Mouse (Mus musculus): Measurements from ENCODE around the gene Abca5. TPM values are rescaled to one million over a fixed set of nuclear protein-coding genes. Genes with fewer than 3 reads are reported as not detected.
"Not testable (repeated sequence)": the region's sequence is repeated elsewhere in the genome, so short reads cannot be mapped to it uniquely, and the experiment has no call there.

Gene Abca5
- polyA plus RNA-seq, 1 experiment from 2014 or later: 2.5 TPM

GRCm38 (mm10) chr11:110367638-110368037, 30.1 kb upstream of the Abca5 start:
- H3K4me3 ChIP-seq (ENCODE audit: low read depth, low read length): no peak overlapping the region
- no peaks in the 10 kb centered on the region for H3K27me3 ChIP-seq (ENCODE audit: control insufficient read depth, insufficient read depth, low read length)
- no peaks in the 10 kb centered on the region for H3K9me3 ChIP-seq (replicated peaks; ENCODE audit: control insufficient read depth, low read length)
- H3K36me3 ChIP-seq (ENCODE audit: control insufficient read depth, insufficient read depth, low read length): no peaks in the 10 kb centered on the region
- H3K4me1 ChIP-seq (ENCODE audit: control insufficient read depth, insufficient read depth, low read length): no peaks in the 10 kb centered on the region
- no peak overlapping the region for H3K9ac ChIP-seq (ENCODE audit: low read depth, low read length)
- 84% methylated on average over 13 of the region's 13 CpGs for WGBS (ENCODE audit: insufficient replicate concordance)
- H3K4me2 ChIP-seq: no peak overlapping the region
- ATAC-seq (replicated peaks; ENCODE audit: insufficient number of reproducible peaks, low FRiP score, low TSS enrichment): no peak
- no peak overlapping the region for H3K27ac ChIP-seq (ENCODE audit: low read depth, low read length)

GRCm38 (mm10) chr11:110366902-110367301, 29.4 kb upstream of the Abca5 start:
- no peak for ATAC-seq (replicated peaks; ENCODE audit: insufficient number of reproducible peaks, low FRiP score, low TSS enrichment)
- no peak overlapping the region for H3K4me3 ChIP-seq (ENCODE audit: low read depth, low read length)
- 59% methylated on average over 3 of the region's 3 CpGs for WGBS (ENCODE audit: insufficient replicate concordance)
- no peaks in the 10 kb centered on the region for H3K36me3 ChIP-seq (ENCODE audit: control insufficient read depth, insufficient read depth, low read length)
- H3K9ac ChIP-seq (ENCODE audit: low read depth, low read length): no peak overlapping the region
- H3K4me2 ChIP-seq: no peak overlapping the region
- H3K9me3 ChIP-seq (replicated peaks; ENCODE audit: control insufficient read depth, low read length): no peaks in the 10 kb centered on the region
- H3K27ac ChIP-seq (ENCODE audit: low read depth, low read length): no peak overlapping the region
- no peaks in the 10 kb centered on the region for H3K27me3 ChIP-seq (ENCODE audit: control insufficient read depth, insufficient read depth, low read length)
- no peaks in the 10 kb centered on the region for H3K4me1 ChIP-seq (ENCODE audit: control insufficient read depth, insufficient read depth, low read length)

- H3K27ac ChIP-seq (ENCODE audit: low read depth, low read length): no peak overlapping the region
- H3K4me1 ChIP-seq (ENCODE audit: control insufficient read depth, insufficient read depth, low read length): no peaks in the 10 kb centered on the region
- no peak overlapping the region for H3K4me2 ChIP-seq
- H3K9ac ChIP-seq (ENCODE audit: low read depth, low read length): no peak overlapping the region
- no peaks in the 10 kb centered on the region for H3K9me3 ChIP-seq (replicated peaks; ENCODE audit: control insufficient read depth, low read length)
- ATAC-seq (replicated peaks; ENCODE audit: insufficient number of reproducible peaks, low FRiP score, low TSS enrichment): no peak
- 68% methylated on average over 3 of the region's 3 CpGs for whole genome bisulfite sequencing (ENCODE audit: insufficient replicate concordance)
- H3K27me3 ChIP-seq (ENCODE audit: control insufficient read depth, insufficient read depth, low read length): no peaks in the 10 kb centered on the region
- no peaks in the 10 kb centered on the region for H3K36me3 ChIP-seq (ENCODE audit: control insufficient read depth, insufficient read depth, low read length)
- H3K4me3 ChIP-seq (ENCODE audit: low read depth, low read length): no peak overlapping the region
These were observed 27.5 kb upstream of the Abca5 start for GRCm38 (mm10) chr11:110365016-110365415.

GRCm38 (mm10) chr11:110357756-110358551, 20.4 kb upstream of the Abca5 start:
- Histone ChIP-seq H3K4me1 (ENCODE audit: control insufficient read depth, insufficient read depth, low read length) (no peaks in the 10 kb centered on the region), H3K27me3 (ENCODE audit: control insufficient read depth, insufficient read depth, low read length) (no peaks in the 10 kb centered on the region), H3K9me3 (replicated peaks; ENCODE audit: control insufficient read depth, low read length) (no peaks in the 10 kb centered on the region; the same call in 1 of the 2 replicates), H3K36me3 (ENCODE audit: control insufficient read depth, insufficient read depth, low read length) (no peaks in the 10 kb centered on the region), H3K9ac (ENCODE audit: low read depth, low read length) (no peak overlapping the region), H3K27ac (ENCODE audit: low read depth, low read length) (no peak overlapping the region), H3K4me2 (no peak overlapping the region), H3K4me3 (ENCODE audit: low read depth, low read length) (no peak overlapping the region)
- no peak for ATAC-seq (replicated peaks; ENCODE audit: insufficient number of reproducible peaks, low FRiP score, low TSS enrichment)
- 64% methylated on average over 16 of the region's 16 CpGs for WGBS (ENCODE audit: insufficient replicate concordance)

GRCm38 (mm10) chr11:110355131-110355530, 17.6 kb upstream of the Abca5 start:
- not testable (repeated sequence) for H3K36me3 ChIP-seq (ENCODE audit: control insufficient read depth, insufficient read depth, low read length); H3K4me2 ChIP-seq; H3K9me3 ChIP-seq (replicated peaks; ENCODE audit: control insufficient read depth, low read length); H3K27me3 ChIP-seq (ENCODE audit: control insufficient read depth, insufficient read depth, low read length); H3K4me3 ChIP-seq (ENCODE audit: low read depth, low read length); H3K9ac ChIP-seq (ENCODE audit: low read depth, low read length); H3K4me1 ChIP-seq (ENCODE audit: control insufficient read depth, insufficient read depth, low read length); H3K27ac ChIP-seq (ENCODE audit: low read depth, low read length); ATAC-seq (replicated peaks; ENCODE audit: insufficient number of reproducible peaks, low FRiP score, low TSS enrichment)
- 68% methylated on average over 9 of the region's 9 CpGs for WGBS (ENCODE audit: insufficient replicate concordance)

- Histone ChIP-seq H3K4me3 (ENCODE audit: low read depth, low read length) (no peak overlapping the region), H3K4me1 (ENCODE audit: control insufficient read depth, insufficient read depth, low read length) (no peaks in the 10 kb centered on the region), H3K4me2 (no peak overlapping the region), H3K27me3 (ENCODE audit: control insufficient read depth, insufficient read depth, low read length) (no peaks in the 10 kb centered on the region), H3K36me3 (ENCODE audit: control insufficient read depth, insufficient read depth, low read length) (no peaks in the 10 kb centered on the region), H3K9me3 (replicated peaks; ENCODE audit: control insufficient read depth, low read length) (no peaks in the 10 kb centered on the region), H3K9ac (ENCODE audit: low read depth, low read length) (no peak overlapping the region), H3K27ac (ENCODE audit: low read depth, low read length) (no peak overlapping the region)
- ATAC-seq (replicated peaks; ENCODE audit: insufficient number of reproducible peaks, low FRiP score, low TSS enrichment): no peak
- WGBS (ENCODE audit: insufficient replicate concordance): 75% methylated on average over 9 of the region's 9 CpGs
These were observed 16.7 kb upstream of the Abca5 start for GRCm38 (mm10) chr11:110354261-110354660.

GRCm38 (mm10) chr11:110348170-110348569, 10.7 kb upstream of the Abca5 start:
- Histone ChIP-seq H3K9ac (ENCODE audit: low read depth, low read length) (no peak overlapping the region), H3K4me3 (ENCODE audit: low read depth, low read length) (no peak overlapping the region), H3K27me3 (ENCODE audit: control insufficient read depth, insufficient read depth, low read length) (no peaks in the 10 kb centered on the region; the same call in 1 of the 2 replicates), H3K27ac (ENCODE audit: low read depth, low read length) (no peak overlapping the region), H3K4me2 (no peak overlapping the region), H3K36me3 (ENCODE audit: control insufficient read depth, insufficient read depth, low read length) (no peaks in the 10 kb centered on the region), H3K4me1 (ENCODE audit: control insufficient read depth, insufficient read depth, low read length) (no peaks in the 10 kb centered on the region), H3K9me3 (replicated peaks; ENCODE audit: control insufficient read depth, low read length) (no peaks in the 10 kb centered on the region)
- no peak for ATAC-seq (replicated peaks; ENCODE audit: insufficient number of reproducible peaks, low FRiP score, low TSS enrichment)
- WGBS (ENCODE audit: insufficient replicate concordance): 75% methylated on average over 2 of the region's 2 CpGs

GRCm38 (mm10) chr11:110347768-110348167, 10.3 kb upstream of the Abca5 start:
- H3K4me2 ChIP-seq: no peak overlapping the region
- no peak overlapping the region for H3K4me3 ChIP-seq (ENCODE audit: low read depth, low read length)
- no peaks in the 10 kb centered on the region; the same call in 1 of the 2 replicates for H3K27me3 ChIP-seq (ENCODE audit: control insufficient read depth, insufficient read depth, low read length)
- H3K27ac ChIP-seq (ENCODE audit: low read depth, low read length): no peak overlapping the region
- no peak overlapping the region for H3K9ac ChIP-seq (ENCODE audit: low read depth, low read length)
- 58% methylated on average over 6 of the region's 6 CpGs for WGBS (ENCODE audit: insufficient replicate concordance)
- H3K9me3 ChIP-seq (replicated peaks; ENCODE audit: control insufficient read depth, low read length): no peaks in the 10 kb centered on the region
- H3K36me3 ChIP-seq (ENCODE audit: control insufficient read depth, insufficient read depth, low read length): no peaks in the 10 kb centered on the region
- H3K4me1 ChIP-seq (ENCODE audit: control insufficient read depth, insufficient read depth, low read length): no peaks in the 10 kb centered on the region
- ATAC-seq (replicated peaks; ENCODE audit: insufficient number of reproducible peaks, low FRiP score, low TSS enrichment): no peak

- Histone ChIP-seq H3K27me3 (ENCODE audit: control insufficient read depth, insufficient read depth, low read length) (peaks cover 5% of the 10 kb centered on the region), H3K4me1 (ENCODE audit: control insufficient read depth, insufficient read depth, low read length) (no peaks in the 10 kb centered on the region), H3K4me3 (ENCODE audit: low read depth, low read length) (peak overlapping the region; percentile 73), H3K9me3 (replicated peaks; ENCODE audit: control insufficient read depth, low read length) (no peaks in the 10 kb centered on the region), H3K9ac (ENCODE audit: low read depth, low read length) (peak overlapping the region; percentile 68), H3K4me2 (peak overlapping the region; percentile 86), H3K36me3 (ENCODE audit: control insufficient read depth, insufficient read depth, low read length) (no peaks in the 10 kb centered on the region), H3K27ac (ENCODE audit: low read depth, low read length) (no peak overlapping the region)
- no peak; the same call in 1 of the 2 replicates for ATAC-seq (replicated peaks; ENCODE audit: insufficient number of reproducible peaks, low FRiP score, low TSS enrichment)
- under 1% methylated on average over 18 of the region's 18 CpGs for WGBS (ENCODE audit: insufficient replicate concordance)
These were observed 665 bp downstream of the Abca5 start for GRCm38 (mm10) chr11:110336814-110337288.
